ENCODE assay signal across 28 mouse cellular contexts in the genomic region with DNA sequence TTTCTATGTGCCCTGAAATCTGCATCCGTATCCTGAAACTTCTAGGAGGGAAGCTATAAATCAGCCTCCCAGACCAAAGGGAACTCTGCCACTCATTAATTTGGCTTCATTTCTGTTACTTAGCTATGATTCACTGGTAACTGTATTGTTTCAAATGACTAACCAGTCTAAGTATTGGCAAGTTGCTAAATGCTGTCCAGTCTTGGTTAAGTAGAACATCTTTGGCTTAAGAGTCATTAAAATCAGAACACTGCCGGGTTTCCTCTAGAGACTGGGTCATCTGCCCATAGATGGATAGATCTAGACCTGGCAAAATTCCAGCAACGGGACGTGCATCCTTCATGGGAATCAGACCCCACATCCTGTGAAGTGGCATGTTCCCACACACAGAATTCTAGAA.
DNase-seq lines count a peak whose midpoint lies in the region; ATAC-seq and TF ChIP-seq lines count a peak whose summit lies in the region.
"Had no signal": no experiment of that assay in that cellular context is flagged by ENCODE, and none has a peak within 500 bp of the region (broad histone marks: within the 10 kb centered on the region; RNA-seq: fewer than 3 reads in every experiment).

No protein-coding gene starts in this region.

- TF ChIP-seq CTCF in lung, adult 2 months (IDR thresholded peaks at IDR 0.05; ENCODE audit: insufficient read depth, low read length) = no peak
- no peak for TF ChIP-seq CTCF in embryonic fibroblast, embryonic 13.5 days (IDR thresholded peaks at IDR 0.05; ENCODE audit: borderline replicate concordance, insufficient read depth, low read length)

- ATAC-seq in kidney, embryonic 16.5 days (ENCODE audit: low FRiP score, low TSS enrichment) = no peak
- ATAC-seq: forebrain, postnatal 0 days; inflammation-experienced regulatory T-cells, adult 6 months; midbrain, embryonic 13.5 days had no signal

- no peak overlapping the region for H3K4me3 ChIP-seq in kidney, embryonic 16.5 days (ENCODE audit: low read length)
- no peak overlapping the region for H3K4me3 ChIP-seq in lung, adult 2 months (replicated peaks; ENCODE audit: extremely low read depth, low read depth, low read length)
- H3K4me3 ChIP-seq in embryonic fibroblast, embryonic 13.5 days (ENCODE audit: insufficient read depth, low read length) = no peak overlapping the region
- H3K4me3 ChIP-seq: embryonic facial prominence, embryonic 12.5 days; forebrain, embryonic 12.5 days; heart, adult 2 months; heart, embryonic 12.5 days; hindbrain, embryonic 13.5 days; kidney, embryonic 15.5 days; midbrain, embryonic 13.5 days had no signal

- no peaks in the 10 kb centered on the region for H3K36me3 ChIP-seq in kidney, embryonic 16.5 days (ENCODE audit: insufficient read depth, low read length)
- H3K36me3 ChIP-seq: embryonic facial prominence, embryonic 12.5 days; forebrain, embryonic 12.5 days; heart, embryonic 12.5 days; hindbrain, embryonic 13.5 days; kidney, embryonic 15.5 days; midbrain, embryonic 13.5 days had no signal

- no peaks in the 10 kb centered on the region for H3K9me3 ChIP-seq in kidney, embryonic 16.5 days (ENCODE audit: low read length)
- H3K9me3 ChIP-seq: embryonic facial prominence, embryonic 12.5 days; heart, embryonic 12.5 days; kidney, embryonic 15.5 days; midbrain, embryonic 13.5 days had no signal

- no peak overlapping the region for H3K27ac ChIP-seq in kidney, embryonic 16.5 days (ENCODE audit: low read length)
- H3K27ac ChIP-seq in embryonic fibroblast, embryonic 13.5 days (ENCODE audit: insufficient read depth, low read length) = peak overlapping the region; percentile 86
- H3K27ac ChIP-seq: embryonic facial prominence, embryonic 12.5 days; forebrain, embryonic 12.5 days; heart, adult 2 months; hindbrain, embryonic 13.5 days; kidney, embryonic 15.5 days; liver, embryonic 14.5 days; midbrain, embryonic 13.5 days had no signal

- no peaks in the 10 kb centered on the region for H3K4me1 ChIP-seq in kidney, embryonic 16.5 days (ENCODE audit: insufficient read depth, low read length)
- H3K4me1 ChIP-seq in lung, adult 2 months (ENCODE audit: control insufficient read depth, insufficient read depth, low read length) = no peaks in the 10 kb centered on the region
- peaks cover 2% of the 10 kb centered on the region; the same call in 1 of the 2 replicates for H3K4me1 ChIP-seq in embryonic fibroblast, embryonic 13.5 days (ENCODE audit: control insufficient read depth, insufficient read depth, low read length)
- H3K4me1 ChIP-seq: embryonic facial prominence, embryonic 12.5 days; forebrain, embryonic 12.5 days; heart, embryonic 12.5 days had no signal

- H3K27me3 ChIP-seq in kidney, embryonic 16.5 days (ENCODE audit: insufficient read depth, low read length) = no peaks in the 10 kb centered on the region
- H3K27me3 ChIP-seq: embryonic facial prominence, embryonic 12.5 days; forebrain, embryonic 12.5 days; heart, embryonic 12.5 days; hindbrain, embryonic 13.5 days; kidney, embryonic 15.5 days; midbrain, embryonic 13.5 days had no signal

- H3K4me2 ChIP-seq in kidney, embryonic 16.5 days (replicated peaks; ENCODE audit: low read depth, low read length) = no peak overlapping the region
- H3K4me2 ChIP-seq: embryonic facial prominence, embryonic 12.5 days; forebrain, embryonic 12.5 days; heart, embryonic 12.5 days; hindbrain, embryonic 13.5 days; kidney, embryonic 15.5 days; midbrain, embryonic 13.5 days had no signal

- peak; percentile 10 for DNase-seq in kidney, postnatal 10 days
- peak; percentile 7 for DNase-seq in lung, postnatal 36 days
- DNase-seq in lung, adult 2 months = no peak
- DNase-seq in right cerebral cortex, postnatal 36 days (ENCODE audit: low spot score in 2 of 2) = no peak
- no peak for DNase-seq in urinary bladder, postnatal 10 days (ENCODE audit: low spot score)
- DNase-seq: adrenal gland, postnatal 25 days; cerebellum, adult 11-12 months; cerebellum, adult 9-11 months; embryo, embryonic 11 days; forebrain, postnatal 0 days; heart, adult 2 months; heart, postnatal 4 days; kidney, adult 11 months; liver; retina, postnatal 1 day; right cerebral cortex, postnatal 25 days; spleen, adult 18-20 months; thymus, postnatal 14 days had no signal

- WGBS in kidney, embryonic 16.5 days = 37% methylated on average over 4 of the region's 4 CpGs
- WGBS in lung, adult 2 months = 60% methylated on average over 4 of the region's 4 CpGs

- no peak for TF ChIP-seq POLR2A in lung, adult 2 months (IDR thresholded peaks at IDR 0.05; ENCODE audit: borderline replicate concordance, extremely low read depth, low read depth, low read length)
- no peak for TF ChIP-seq POLR2A in embryonic fibroblast, embryonic 13.5 days (IDR thresholded peaks at IDR 0.05; ENCODE audit: low read depth, low read length)

- H3K9ac ChIP-seq in kidney, embryonic 16.5 days (replicated peaks; ENCODE audit: low read length) = no peak overlapping the region
- H3K9ac ChIP-seq: embryonic facial prominence, embryonic 12.5 days; forebrain, embryonic 12.5 days; forebrain, postnatal 0 days; heart, embryonic 12.5 days; hindbrain, embryonic 13.5 days; kidney, embryonic 15.5 days; liver, embryonic 14.5 days; midbrain, embryonic 13.5 days had no signal

Comparison
In these comparisons a context has a peak if more than half of its experiments do, and no peak if none do; other contexts are left out.
1. DNase-seq: peak in kidney, postnatal 10 days (single experiment) and lung, postnatal 36 days (single experiment); none in lung, adult 2 months (single experiment), right cerebral cortex, postnatal 36 days (0 of 2) and urinary bladder, postnatal 10 days (single experiment).